Mouse (Mus musculus) granulocyte monocyte progenitor cell, adult 5-6 weeks (primary cell): ENCODE results near the gene Zbtb7b. TPM values are rescaled to one million over a fixed set of nuclear protein-coding genes. Genes with fewer than 3 reads are reported as not detected.

Source experiments
- ATAC-seq: replicated peaks from 2 replicates; pipeline ENCODE4 v1.8.0; 2016; ENCODE audit warnings: mild to moderate bottlenecking, moderate TSS enrichment, inconsistent platforms; ENCODE audit not compliant: poor library complexity, severe bottlenecking
- total RNA-seq, 2 experiments: library from RNA; stranded (forward) in 1 of 2; stranded (reverse) in 1 of 2; fragments of 200-712, 200-1000 nt in 1 of 2; fragments of >200 nt in 1 of 2; fragmentation: Nextera tagmentation in 1 of 2; gene quantifications; 2 replicates each; pipeline ENCODE4 v1.2.3; 2014 to 2017

Gene Zbtb7b
- total RNA-seq, 2 experiments from 2014 or later, result 8.5 to 14.0 TPM

GRCm38 (mm10) chr3:89390699-89391662 is 3.6 kb downstream of the Zbtb7b start:
- ATAC-seq, result no peak

GRCm38 (mm10) chr3:89390111-89390515 is 4.5 kb downstream of the Zbtb7b start:
- ATAC-seq, result no peak

- ATAC-seq, result peak; percentile 13
Measured at GRCm38 (mm10) chr3:89388901-89389740, 5.5 kb downstream of the Zbtb7b start.

GRCm38 (mm10) chr3:89388134-89388881 is 6.3 kb downstream of the Zbtb7b start:
- 0 out of 2 replicates have a peak, but pooled peaks have one; percentile 5 for ATAC-seq

- peak; percentile 61 for ATAC-seq
Measured at GRCm38 (mm10) chr3:89387632-89388031, 6.9 kb downstream of the Zbtb7b start.

GRCm38 (mm10) chr3:89386438-89387420 is 7.8 kb downstream of the Zbtb7b start:
- ATAC-seq, result no peak

- ATAC-seq, result peak; percentile 31
Measured at GRCm38 (mm10) chr3:89385451-89385850, 9.1 kb downstream of the Zbtb7b start.

- ATAC-seq, result no peak
Measured at GRCm38 (mm10) chr3:89384331-89385076, 10.1 kb downstream of the Zbtb7b start.

GRCm38 (mm10) chr3:89383651-89384255 is 10.8 kb downstream of the Zbtb7b start:
- no peak for ATAC-seq

- no peak for ATAC-seq
Measured at GRCm38 (mm10) chr3:89382950-89383349, 11.6 kb downstream of the Zbtb7b start.

GRCm38 (mm10) chr3:89382033-89382882 is 12.3 kb downstream of the Zbtb7b start:
- ATAC-seq, result no peak

- no peak for ATAC-seq
Measured at GRCm38 (mm10) chr3:89381233-89381632, 13.3 kb downstream of the Zbtb7b start.

- ATAC-seq, result no peak
Measured at GRCm38 (mm10) chr3:89380711-89381110, 13.9 kb downstream of the Zbtb7b start.

- ATAC-seq, result no peak
Measured at GRCm38 (mm10) chr3:89380291-89380690, 14.3 kb downstream of the Zbtb7b start.

- no peak for ATAC-seq
Measured at GRCm38 (mm10) chr3:89379388-89380131, 15.0 kb downstream of the Zbtb7b start.

GRCm38 (mm10) chr3:89378394-89379067 is 16.0 kb downstream of the Zbtb7b start:
- peak; percentile 78 for ATAC-seq
